In genomic region chr11:117654934-117655291, GRCm38 (mm10) we compare ENCODE assay signal across 8 mouse cellular contexts. TPM values are rescaled to one million over a fixed set of nuclear protein-coding genes. Genes with fewer than 3 reads are reported as not detected.
A peak's percentile ranks its signal among the peaks of the same experiment; 100 is the strongest.
DNase-seq lines count a peak whose midpoint lies in the region; ATAC-seq lines count a peak whose summit lies in the region.

No protein-coding gene starts in this region.

- peak; percentile 65 for DNase-seq in kidney, postnatal 10 days
- DNase-seq in kidney, postnatal 14 days, result no peak
- no peak for DNase-seq in embryonic facial prominence, embryonic 10.5 days (ENCODE audit: low spot score)
- no peak for DNase-seq in T-cell, adult 2 months (ENCODE audit: low spot score)
- DNase-seq in Muller cell, postnatal 12 days (ENCODE audit: inconsistent ontology term), result no peak
- DNase-seq in cerebellum, postnatal 10 days, result no peak

- 3% methylated on average over 66 of the region's 66 CpGs for WGBS in embryonic facial prominence, embryonic 10.5 days
- WGBS in hindbrain, embryonic 13.5 days, result 0% methylated on average over 41 of the region's 66 CpGs
- under 1% methylated on average over 39 of the region's 66 CpGs for WGBS in midbrain, embryonic 13.5 days

- peak overlapping the region; percentile 78 for H3K4me3 ChIP-seq in embryonic facial prominence, embryonic 10.5 days
- peak overlapping the region; percentile 78 for H3K4me3 ChIP-seq in hindbrain, embryonic 13.5 days
- peak overlapping the region; percentile 94 for H3K4me3 ChIP-seq in midbrain, embryonic 13.5 days (replicated peaks)

- H3K27ac ChIP-seq in embryonic facial prominence, embryonic 10.5 days (replicated peaks), result peak overlapping the region; percentile 96
- H3K27ac ChIP-seq in hindbrain, embryonic 13.5 days, result peak overlapping the region; percentile 98
- H3K27ac ChIP-seq in midbrain, embryonic 13.5 days, result peak overlapping the region; percentile 99

- H3K36me3 ChIP-seq in embryonic facial prominence, embryonic 10.5 days (replicated peaks), result no peaks in the 10 kb centered on the region
- no peaks in the 10 kb centered on the region for H3K36me3 ChIP-seq in hindbrain, embryonic 13.5 days
- no peaks in the 10 kb centered on the region for H3K36me3 ChIP-seq in midbrain, embryonic 13.5 days

- H3K4me1 ChIP-seq in embryonic facial prominence, embryonic 10.5 days, result peaks cover 51% of the 10 kb centered on the region
- H3K4me1 ChIP-seq in hindbrain, embryonic 13.5 days (replicated peaks), result peaks cover 47% of the 10 kb centered on the region
- H3K4me1 ChIP-seq in midbrain, embryonic 13.5 days (replicated peaks), result peaks cover 52% of the 10 kb centered on the region

- H3K9me3 ChIP-seq in embryonic facial prominence, embryonic 10.5 days, result no peaks in the 10 kb centered on the region
- no peaks in the 10 kb centered on the region for H3K9me3 ChIP-seq in hindbrain, embryonic 13.5 days
- H3K9me3 ChIP-seq in midbrain, embryonic 13.5 days, result no peaks in the 10 kb centered on the region

- H3K4me2 ChIP-seq in hindbrain, embryonic 13.5 days, result peak overlapping the region; percentile 87
- H3K4me2 ChIP-seq in midbrain, embryonic 13.5 days (replicated peaks), result peak overlapping the region; percentile 87

- H3K9ac ChIP-seq in hindbrain, embryonic 13.5 days, result peak overlapping the region; percentile 99
- H3K9ac ChIP-seq in midbrain, embryonic 13.5 days (replicated peaks), result peak overlapping the region; percentile 100

- ATAC-seq in hindbrain, embryonic 13.5 days (ENCODE audit: low FRiP score), result peak; percentile 52
- peak; percentile 64; the same call in 1 of the 2 replicates for ATAC-seq in midbrain, embryonic 13.5 days

- peaks cover 29% of the 10 kb centered on the region for H3K27me3 ChIP-seq in embryonic facial prominence, embryonic 10.5 days (replicated peaks; ENCODE audit: low read depth, poor library complexity, severe bottlenecking)
- peaks cover 11% of the 10 kb centered on the region; the same call in 1 of the 2 replicates for H3K27me3 ChIP-seq in hindbrain, embryonic 13.5 days
- H3K27me3 ChIP-seq in midbrain, embryonic 13.5 days, result peaks cover 14% of the 10 kb centered on the region; the same call in 1 of the 2 replicates

RNA-seq across cellular contexts. Expression of gene Tnrc6c, which starts 0.8 kb away (rescaled TPM):
- 13.9 and 15.2 TPM in 2 replicates for polyA plus RNA-seq in embryonic facial prominence, embryonic 10.5 days (2016; fragmentation: Nextera tagmentation; extraction: Ambion mirVana)
- polyA plus RNA-seq in hindbrain, embryonic 13.5 days (2015; fragmentation: Nextera tagmentation; extraction: Ambion mirVana), result 24.9 and 27.3 TPM in 2 replicates
- 30.3 and 31.7 TPM in 2 replicates for polyA plus RNA-seq in midbrain, embryonic 13.5 days (2015; fragmentation: Nextera tagmentation; extraction: Ambion mirVana)
